Mouse (Mus musculus): ENCODE measurements around the gene Cyb5r2.

GRCm38 (mm10) chr7:107802138-107802537, 44.3 kb upstream of the Cyb5r2 start:
- TF ChIP-seq GATA1 (IDR thresholded peaks at IDR 0.05; ENCODE audit: borderline replicate concordance, low read length) (no peak), FLI1 (IDR thresholded peaks at IDR 0.05; ENCODE audit: low read length) (no peak)

Measured in megakaryocyte, embryonic 14.5 days (primary cell).